Mouse (Mus musculus) kidney, postnatal 10 days (tissue): ENCODE measurements around the gene Cd9.
A peak's percentile ranks its signal among the peaks of the same experiment; 100 is the strongest.
"Not testable (repeated sequence)": the region's sequence is repeated elsewhere in the genome, so short reads cannot be mapped to it uniquely, and the experiment has no call there.

ENCODE experiments used
- DNase-seq: peaks from one replicate; pipeline ENCODE4 v3.0.0; 2021; ENCODE audit warnings: mixed read lengths

Gene Cd9

DNA sequence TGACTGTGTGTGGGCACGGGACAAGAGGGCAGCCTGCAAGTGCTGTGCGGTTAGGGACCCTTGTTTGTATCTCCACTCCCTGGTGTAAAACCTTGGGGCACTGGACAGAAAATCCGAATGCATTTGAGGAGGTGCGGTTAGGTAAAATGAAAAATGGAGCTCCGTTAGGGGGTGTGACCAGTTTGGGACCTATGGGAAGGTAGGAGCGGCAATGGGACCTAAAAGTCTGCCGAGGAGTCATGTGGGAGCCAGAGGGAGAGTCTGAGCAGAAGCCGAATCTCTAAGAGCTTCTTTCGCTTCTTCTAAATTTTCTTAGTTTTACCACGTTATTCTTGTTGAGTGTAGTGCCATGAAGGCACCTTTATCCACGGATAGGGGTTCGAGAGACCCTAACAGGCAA lies 1.8 kb upstream of the Cd9 start:
- no peak for DNase-seq

DNA sequence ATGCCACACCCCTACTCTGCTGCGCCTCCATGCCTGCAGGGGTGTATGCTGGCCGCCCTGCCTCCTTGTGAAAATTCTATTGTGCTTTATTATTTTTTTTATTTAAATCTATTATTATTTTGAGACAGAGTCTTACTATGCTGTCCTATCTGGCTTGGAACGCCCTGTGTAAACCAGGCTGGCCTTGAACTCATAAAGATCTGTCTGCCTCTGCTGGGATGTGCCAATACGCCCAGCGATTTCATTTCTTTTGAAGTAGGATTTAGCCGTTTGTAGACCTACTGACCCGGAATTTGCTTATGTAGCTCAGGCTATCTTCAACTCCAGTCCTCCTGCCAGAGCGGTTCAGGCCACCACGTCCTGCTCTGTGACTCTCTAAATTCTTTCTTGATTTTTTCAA lies 770 bp upstream of the Cd9 start:
- no peak for DNase-seq

DNA sequence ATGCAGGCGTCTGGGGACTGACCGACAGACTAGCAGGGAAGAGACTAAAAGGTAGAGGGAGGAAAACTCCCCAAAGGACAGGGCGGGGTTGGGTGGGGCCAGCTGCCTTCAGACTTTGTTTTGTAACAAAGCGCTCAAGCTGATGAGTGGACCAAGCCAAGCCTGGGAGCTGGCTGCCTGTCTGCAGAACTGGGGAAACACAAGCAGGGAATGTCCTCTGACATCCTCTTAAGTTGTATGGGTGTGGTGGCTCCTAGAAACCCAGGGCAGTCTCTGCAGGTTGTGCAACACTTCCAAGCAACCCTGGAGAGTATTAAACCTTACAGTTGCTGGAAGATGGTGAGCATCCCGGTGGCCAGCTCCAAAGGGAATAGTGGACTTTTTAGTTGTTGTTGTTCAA lies 1.4 kb downstream of the Cd9 start:
- no peak for DNase-seq

- no peak for DNase-seq
Observed at GRCm38 (mm10) chr6:125492664-125493063, 1.9 kb downstream of the Cd9 start.

DNA sequence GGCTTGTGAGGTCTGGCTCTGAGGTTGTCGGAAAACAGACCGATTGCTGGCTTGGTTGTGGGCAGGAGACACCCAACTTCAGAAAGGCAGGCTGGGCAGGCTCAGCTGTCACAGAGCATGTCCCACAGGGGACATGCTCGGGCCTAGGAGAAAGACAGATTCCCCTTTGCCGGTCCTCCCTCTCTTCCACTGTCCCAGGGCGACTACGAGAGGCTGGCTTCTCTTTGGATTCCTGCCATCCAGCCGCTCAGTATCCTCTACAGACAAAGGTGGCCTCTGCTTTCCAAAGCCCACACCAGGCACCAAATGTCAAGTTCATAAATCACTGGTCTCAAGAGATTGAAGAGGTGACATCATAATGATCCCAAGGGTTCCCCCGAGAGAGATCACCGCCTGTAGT lies 2.6 kb downstream of the Cd9 start:
- peak; percentile 55 for DNase-seq

- DNase-seq, result no peak
Observed at GRCm38 (mm10) chr6:125491393-125491792, 3.2 kb downstream of the Cd9 start.

DNA sequence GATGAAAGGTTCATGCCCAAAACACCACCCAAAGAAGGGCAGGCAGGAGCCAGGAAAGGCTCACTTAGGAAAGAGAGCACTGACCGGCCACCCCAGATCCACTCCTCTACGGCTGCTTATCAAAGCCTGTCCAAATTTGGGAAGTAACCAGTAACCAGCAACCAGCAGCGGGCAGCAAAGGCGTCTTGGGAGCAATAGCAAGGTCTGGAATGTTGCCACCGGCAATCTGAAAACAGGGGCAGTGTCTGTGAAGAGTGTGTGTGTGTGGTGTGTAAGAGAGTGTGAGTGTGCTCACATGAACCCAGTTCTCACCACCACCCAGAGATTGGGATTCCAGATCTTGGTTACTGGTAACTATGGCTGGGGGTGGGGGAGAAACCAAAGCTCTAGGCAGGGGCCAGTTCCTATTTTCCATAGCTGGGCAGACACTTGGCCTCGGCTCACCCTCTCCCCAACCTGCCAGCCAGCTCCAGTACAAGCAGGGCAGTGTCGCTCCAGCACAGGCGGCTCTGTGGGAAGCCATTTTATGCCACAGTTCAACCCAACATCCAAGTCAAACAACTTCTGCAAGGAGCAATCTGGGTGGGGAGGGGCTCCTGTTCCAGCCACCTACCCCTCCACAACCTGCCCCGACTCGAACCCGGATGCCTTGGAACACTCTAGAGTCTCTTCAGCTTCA lies 4.6 kb downstream of the Cd9 start:
- DNase-seq, result peak; percentile 59

DNA sequence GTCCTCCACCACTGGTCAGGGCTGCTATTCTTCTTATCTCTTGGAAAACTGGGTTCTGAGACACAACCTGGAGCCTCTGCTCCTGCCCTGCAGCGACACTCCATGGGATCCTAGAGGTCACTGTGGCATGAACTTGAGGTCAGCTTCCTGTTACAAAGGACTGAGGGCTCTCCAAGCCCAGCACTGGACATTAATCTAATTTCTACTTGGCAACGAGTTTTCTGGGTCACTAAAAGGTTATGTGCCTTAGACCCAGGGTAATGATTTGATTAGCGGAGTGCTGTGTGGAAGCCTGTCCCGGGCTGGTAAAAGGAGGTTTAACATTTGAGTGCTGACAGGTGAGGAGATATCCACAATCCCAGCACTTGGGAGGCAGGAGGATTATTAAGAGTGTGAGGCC lies 9.0 kb downstream of the Cd9 start:
- DNase-seq, result no peak

- no peak for DNase-seq
Observed at GRCm38 (mm10) chr6:125484721-125485120, 9.9 kb downstream of the Cd9 start.

DNA sequence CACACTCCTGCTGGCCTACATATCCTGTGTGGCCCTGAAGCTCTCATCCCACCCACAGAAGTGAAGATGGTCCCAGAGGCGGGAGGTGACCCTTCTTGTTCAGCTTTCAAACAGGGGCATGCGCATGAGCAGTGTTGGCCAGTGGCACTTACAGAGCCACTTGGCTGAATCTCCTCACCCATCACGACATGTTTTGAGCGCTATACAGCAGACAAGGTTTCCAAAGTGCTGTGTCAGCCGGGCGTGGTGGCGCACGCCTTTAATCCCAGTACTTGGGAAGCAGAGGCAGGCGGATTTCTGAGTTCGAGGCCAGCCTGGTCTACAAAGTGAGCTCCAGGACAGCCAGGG lies 10.3 kb downstream of the Cd9 start:
- not testable (repeated sequence) for DNase-seq

GRCm38 (mm10) chr6:125483515-125484312 lies 10.9 kb downstream of the Cd9 start:
- no peak for DNase-seq

- peak; percentile 51 for DNase-seq
Observed at GRCm38 (mm10) chr6:125482427-125482831, 12.2 kb downstream of the Cd9 start.

GRCm38 (mm10) chr6:125481667-125482390 lies 12.8 kb downstream of the Cd9 start:
- DNase-seq, result peak; percentile 56

DNA sequence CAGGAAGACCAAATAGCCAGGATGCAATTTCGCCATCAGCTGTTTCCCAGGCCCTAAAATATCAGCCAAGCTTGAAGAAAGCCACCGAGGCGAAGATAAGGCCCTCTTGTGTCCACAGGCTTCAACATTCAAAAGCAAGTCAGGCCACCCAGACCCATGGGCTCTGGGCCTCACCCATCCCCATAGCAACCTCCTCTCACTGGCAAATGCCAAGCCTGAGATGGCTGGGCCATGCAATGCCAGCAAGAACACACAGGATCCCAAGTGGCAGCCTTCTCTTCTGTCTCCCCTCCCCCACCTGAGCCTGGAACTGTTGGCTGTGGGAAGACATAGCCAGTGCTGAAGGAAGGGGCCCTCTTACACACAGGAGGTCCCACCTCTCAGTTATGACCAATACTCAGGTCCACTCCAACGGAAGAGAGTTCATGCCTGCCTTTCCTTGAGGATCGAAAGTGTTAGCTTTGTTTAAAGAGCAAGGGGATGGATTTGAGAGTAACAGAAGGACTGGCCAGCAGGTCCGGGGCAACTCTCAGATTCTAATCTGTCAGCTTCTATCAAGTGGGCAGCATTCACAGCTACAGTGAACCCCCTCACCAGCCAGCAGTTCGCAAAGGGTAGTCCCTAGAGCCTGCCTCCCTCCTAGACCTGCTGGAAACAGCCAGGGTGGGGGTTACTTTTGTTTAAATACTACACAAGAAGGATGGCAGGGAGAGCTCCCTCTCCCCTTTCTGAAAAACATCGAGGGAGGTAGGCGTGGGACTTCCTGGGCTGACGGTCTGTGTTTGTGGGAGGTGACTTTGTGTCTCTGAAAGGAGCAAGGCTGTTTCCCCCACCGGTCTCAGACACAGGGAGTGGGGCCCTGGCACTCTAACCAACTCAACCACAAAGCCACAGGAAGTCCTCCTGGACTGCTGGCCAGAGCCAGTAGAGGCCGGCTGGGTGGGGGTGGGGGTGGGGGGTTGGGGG lies 13.9 kb downstream of the Cd9 start:
- peak; percentile 61 for DNase-seq

DNA sequence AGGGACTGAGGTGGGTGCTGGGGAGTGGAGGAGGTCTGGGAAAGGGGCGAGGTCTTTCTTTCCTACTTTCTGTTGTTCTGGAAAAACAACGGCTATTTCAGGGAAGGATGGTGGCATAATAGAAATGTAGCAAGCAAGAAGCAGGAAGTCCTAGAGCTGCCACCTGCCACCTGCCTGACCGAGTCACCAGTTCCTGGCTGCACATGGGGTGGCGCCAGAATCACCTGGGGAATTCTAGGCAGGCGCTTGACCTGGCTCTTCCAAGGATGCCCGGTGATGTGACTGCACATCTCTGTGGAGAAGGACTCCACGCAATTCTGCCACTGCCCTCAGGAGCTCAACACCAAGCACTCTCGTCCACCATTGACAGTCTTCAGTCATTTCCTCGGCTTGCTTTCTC lies 15.2 kb downstream of the Cd9 start:
- DNase-seq, result no peak

DNA sequence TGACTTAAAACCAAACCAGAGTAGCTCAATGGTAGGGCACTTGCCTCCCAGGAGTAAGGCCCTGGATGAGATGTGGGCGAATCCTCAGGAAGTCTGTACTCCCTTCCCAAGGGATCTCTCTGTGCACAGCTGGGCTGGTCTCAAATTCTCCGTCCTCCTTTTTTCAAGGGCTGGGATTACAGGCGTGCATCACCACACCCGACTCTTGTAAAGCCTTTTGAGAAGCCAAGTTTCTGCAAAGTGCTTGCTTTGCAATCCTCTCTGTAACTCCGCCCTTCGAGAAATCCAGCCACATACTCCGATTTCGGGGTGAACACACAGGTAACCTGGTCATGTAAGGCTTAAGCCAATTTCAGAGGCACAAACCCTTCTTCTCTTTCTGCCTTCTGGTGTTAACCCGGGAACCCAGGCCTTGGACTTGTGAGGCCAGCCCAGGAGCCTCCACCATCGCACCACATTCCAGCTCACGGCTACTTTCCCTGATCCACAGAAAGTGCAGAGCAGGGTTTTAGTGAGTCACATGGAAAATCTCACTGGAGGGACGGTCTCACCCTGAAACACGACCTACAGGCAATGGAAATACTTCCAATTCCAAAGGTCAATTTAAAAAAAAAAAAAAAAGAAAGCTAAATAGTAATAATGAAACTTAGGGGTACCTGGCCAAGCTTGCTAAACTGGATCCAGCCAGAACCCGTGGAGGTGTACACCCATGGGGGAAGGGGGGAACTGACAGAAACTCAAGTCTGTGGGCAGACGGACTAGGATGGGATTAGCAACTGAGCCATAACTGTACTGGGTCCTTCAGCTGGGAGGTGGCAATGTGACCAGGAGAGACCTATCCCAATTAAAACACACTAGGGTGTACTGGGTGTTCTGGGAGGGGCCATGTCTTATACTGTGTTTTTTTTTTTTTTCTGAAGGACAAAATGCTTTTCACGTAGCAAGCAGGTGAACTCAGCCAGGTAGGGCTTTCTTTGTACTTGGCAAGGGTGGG lies 16.2 kb downstream of the Cd9 start:
- no peak for DNase-seq

DNA sequence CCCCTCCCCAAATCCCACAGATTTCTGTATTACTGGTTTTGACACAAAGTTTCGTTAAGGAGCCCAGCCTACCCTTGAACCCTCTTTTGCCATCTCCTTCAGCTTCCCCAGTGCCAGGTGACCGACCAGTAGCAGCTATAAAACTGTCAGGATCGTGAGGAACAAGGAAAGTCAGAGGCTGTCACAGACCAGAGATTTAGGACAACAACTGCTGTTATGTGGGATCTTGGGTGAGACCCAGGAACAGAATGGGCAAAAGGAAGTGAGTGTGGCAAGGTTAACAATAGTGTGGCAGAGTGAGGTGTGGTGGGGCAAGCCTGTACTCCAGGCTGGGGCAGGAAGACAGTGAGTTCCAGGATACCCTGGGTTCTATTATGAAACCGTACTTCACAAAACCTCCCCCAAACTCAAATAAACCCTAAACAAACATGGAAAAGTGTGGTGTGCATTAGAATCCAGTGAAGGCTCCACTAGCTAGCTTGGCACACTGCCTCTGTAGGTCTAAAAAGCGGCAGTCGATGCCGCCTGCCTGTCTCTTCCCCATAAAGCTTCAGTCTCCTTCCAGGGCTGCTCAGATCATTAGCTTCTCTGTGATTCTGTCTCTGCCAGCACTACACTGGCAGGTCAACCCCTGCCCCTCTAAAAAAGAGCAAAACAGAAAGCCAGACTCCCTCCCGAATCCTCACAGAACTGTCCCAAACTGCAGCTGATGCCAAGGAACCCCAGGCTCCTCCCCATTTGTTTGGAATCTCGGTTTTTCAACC lies 17.6 kb downstream of the Cd9 start:
- no peak for DNase-seq

DNA sequence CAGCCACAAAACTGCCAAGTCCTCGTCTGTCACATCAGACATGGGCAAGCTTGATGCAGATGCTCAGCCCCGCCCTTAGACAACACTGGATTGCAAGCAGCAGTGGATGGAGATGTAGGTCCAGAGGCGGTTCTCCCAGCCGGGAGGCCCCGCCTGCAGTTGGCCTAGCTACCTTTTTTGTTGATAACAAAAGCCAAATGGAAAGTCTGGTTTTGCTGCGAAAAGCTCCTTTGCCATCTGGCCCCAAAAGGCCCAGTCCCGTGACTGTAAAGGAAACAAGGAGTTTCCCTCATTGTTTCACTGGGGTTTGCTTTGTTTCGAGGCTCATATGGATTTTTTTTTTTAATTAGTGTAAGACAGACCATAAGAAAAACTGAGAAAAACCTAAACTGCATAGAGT lies 18.5 kb downstream of the Cd9 start:
- peak; percentile 46 for DNase-seq

- no peak for DNase-seq
Observed at GRCm38 (mm10) chr6:125475184-125475583, 19.4 kb downstream of the Cd9 start.

GRCm38 (mm10) chr6:125473939-125474338 lies 20.7 kb downstream of the Cd9 start:
- no peak for DNase-seq

DNA sequence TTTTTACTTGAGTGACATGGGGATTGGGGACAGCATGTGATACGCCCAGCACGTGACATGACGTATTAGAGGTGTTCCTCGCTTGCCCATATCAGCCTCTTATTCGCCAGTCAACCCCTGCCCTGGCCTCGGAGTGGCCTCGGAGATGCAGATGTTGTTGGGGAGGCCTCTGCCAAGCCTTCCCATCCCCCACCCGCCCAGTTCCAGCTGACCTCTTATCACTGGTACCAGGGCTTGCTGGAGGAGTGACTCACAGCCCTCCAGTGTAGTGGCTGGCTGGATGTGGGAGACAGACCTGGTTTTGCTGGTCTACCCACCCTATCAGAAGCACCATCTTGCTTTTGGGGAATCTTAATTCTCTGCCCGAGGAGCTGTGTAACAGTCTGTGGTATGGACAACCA lies 21.3 kb downstream of the Cd9 start:
- DNase-seq, result no peak
